Comparison of ENCODE assay signal across 28 mouse cellular contexts in the genomic region with DNA sequence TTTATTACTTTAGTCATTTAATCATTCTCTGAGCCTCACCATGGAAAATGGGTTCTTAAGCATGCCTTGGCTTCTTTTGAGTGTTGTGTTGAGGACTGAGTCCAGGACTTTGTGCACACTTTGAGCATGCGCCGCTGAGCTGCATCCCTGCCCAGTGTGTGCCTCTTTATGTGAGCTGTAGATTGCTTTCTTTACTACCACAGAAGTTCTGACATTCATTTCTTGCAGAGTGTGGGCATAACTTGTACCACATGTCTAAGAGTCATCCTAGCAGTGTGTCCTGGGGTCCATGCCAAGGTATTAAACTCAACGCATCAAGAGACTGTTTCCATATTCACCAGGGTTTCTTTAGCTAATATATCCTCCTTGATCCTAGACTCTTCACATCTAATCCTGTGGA.
"Had no signal": no experiment of that assay in that cellular context is flagged by ENCODE, and none has a peak within 500 bp of the region (broad histone marks: within the 10 kb centered on the region; RNA-seq: fewer than 3 reads in every experiment).

No protein-coding gene starts in this region.

- H3K36me3 ChIP-seq: heart, embryonic 12.5 days; hindbrain, embryonic 10.5 days; hindbrain, embryonic 12.5 days; kidney, embryonic 15.5 days; limb, embryonic 12.5 days; liver, embryonic 13.5 days; liver, embryonic 15.5 days had no signal

- H3K27me3 ChIP-seq: heart, embryonic 12.5 days; hindbrain, embryonic 12.5 days; kidney, embryonic 15.5 days; limb, embryonic 12.5 days; liver, embryonic 13.5 days; liver, embryonic 15.5 days had no signal

- H3K4me2 ChIP-seq: heart, embryonic 12.5 days; hindbrain, embryonic 12.5 days; hindbrain, embryonic 14.5 days; kidney, embryonic 15.5 days; limb, embryonic 12.5 days; liver, embryonic 11.5 days; liver, embryonic 13.5 days; liver, embryonic 15.5 days had no signal

- ATAC-seq: hindbrain, embryonic 16.5 days; inflammation-experienced regulatory T-cells, adult 6 months; intestine, embryonic 16.5 days had no signal

- DNase-seq: gastrocnemius, adult 2 months; gastrocnemius, postnatal 10 days; gastrocnemius, postnatal 25 days; heart, adult 2 months; heart, postnatal 10 days; heart, postnatal 4 days; kidney, adult 11 months; kidney, adult 2 months; kidney, adult 9 months; kidney, postnatal 14 days; kidney, postnatal 36 days; layer of hippocampus, adult 9-11 months; layer of hippocampus, postnatal 36 days; left cerebral cortex, postnatal 4 days; liver; liver, embryonic 13.5 days had no signal

- H3K9me3 ChIP-seq: heart, embryonic 12.5 days; hindbrain, embryonic 10.5 days; hindbrain, embryonic 12.5 days; kidney, embryonic 15.5 days; limb, embryonic 12.5 days; liver, embryonic 13.5 days; liver, embryonic 15.5 days had no signal

- H3K4me1 ChIP-seq: heart, embryonic 12.5 days; hindbrain, embryonic 12.5 days; kidney, embryonic 15.5 days; limb, embryonic 12.5 days; liver, embryonic 13.5 days; liver, embryonic 15.5 days had no signal

- H3K27ac ChIP-seq: gastrocnemius, adult 2 months; heart, adult 2 months; hindbrain, embryonic 10.5 days; hindbrain, embryonic 12.5 days; hindbrain, embryonic 14.5 days; kidney, embryonic 15.5 days; kidney, postnatal 0 days; limb, embryonic 12.5 days; liver, embryonic 13.5 days; liver, embryonic 15.5 days had no signal

- H3K4me3 ChIP-seq: gastrocnemius, adult 2 months; heart, adult 2 months; heart, embryonic 12.5 days; hindbrain, embryonic 10.5 days; hindbrain, embryonic 12.5 days; kidney, embryonic 15.5 days; limb, embryonic 12.5 days; liver, embryonic 13.5 days; liver, embryonic 15.5 days had no signal

- H3K9ac ChIP-seq: heart, embryonic 12.5 days; hindbrain, embryonic 12.5 days; hindbrain, embryonic 14.5 days; kidney, embryonic 15.5 days; limb, embryonic 12.5 days; liver, embryonic 13.5 days; liver, embryonic 15.5 days had no signal
